Mouse (Mus musculus) liver, postnatal 0 days (tissue): ENCODE data around the gene Tmem120a. TPM values are rescaled to one million over a fixed set of nuclear protein-coding genes. Genes with fewer than 3 reads are reported as not detected.

Source experiments
- ATAC-seq: fragments of 200-750 bp; cut with Nextera tagmentation; 2 replicates; pipeline ENCODE4 v1.8.0; 2017; ENCODE audit warnings: mild to moderate bottlenecking, moderate library complexity
- DNase-seq: peaks from one replicate; pipeline ENCODE4 v3.0.0-alpha.2; 2016
- H3K27ac ChIP-seq: fragments of 300-500 bp; sonication (generic); 2 replicates; pipeline ENCODE4 v1.5.1; 2014; ENCODE audit warnings: antibody characterized with exemption, moderate library complexity, mild to moderate bottlenecking, low read depth
- H3K27me3 ChIP-seq: fragments of 300-500 bp; sonication (generic); 2 replicates; pipeline ENCODE4 v1.6.1; 2014; ENCODE audit warnings: low read length, control low read depth, mixed read lengths; ENCODE audit not compliant: insufficient read depth
- H3K36me3 ChIP-seq: fragments of 300-500 bp; sonication (generic); replicated peaks from 2 replicates; pipeline ENCODE4 v1.6.1; 2014; ENCODE audit warnings: mild to moderate bottlenecking, control low read depth, low read length, moderate library complexity, mixed read lengths; ENCODE audit not compliant: insufficient read depth
- H3K4me1 ChIP-seq: fragments of 300-500 bp; sonication (generic); 2 replicates; pipeline ENCODE4 v1.6.1; 2014; ENCODE audit warnings: antibody characterized with exemption, mild to moderate bottlenecking, control low read depth; ENCODE audit not compliant: insufficient read depth
- H3K4me2 ChIP-seq: fragments of 300-500 bp; sonication (generic); 2 replicates; pipeline ENCODE4 v1.6.1; 2014; ENCODE audit warnings: low read depth, mild to moderate bottlenecking, low read length, moderate library complexity, mixed read lengths
- H3K4me3 ChIP-seq: fragments of 300-500 bp; sonication (generic); 2 replicates; pipeline ENCODE4 v1.5.1; 2014; ENCODE audit warnings: low read depth, low read length
- H3K9ac ChIP-seq: fragments of 300-500 bp; sonication (generic); replicated peaks from 2 replicates; pipeline ENCODE4 v1.6.1; 2014; ENCODE audit warnings: mild to moderate bottlenecking, moderate library complexity
- H3K9me3 ChIP-seq: fragments of 300-500 bp; sonication (generic); 2 replicates; pipeline ENCODE4 v1.6.1; 2016; ENCODE audit warnings: mild to moderate bottlenecking, control low read depth, low read length, mixed read lengths
- CTCF ChIP-seq: sonication (generic); IDR thresholded peaks from 2 replicates; pipeline ENCODE4 v1.5.1; 2016; ENCODE audit warnings: antibody characterized with exemption, low read depth
- EP300 ChIP-seq: IDR thresholded peaks from 2 replicates; pipeline ENCODE4 v1.6.1; 2016; ENCODE audit warnings: antibody characterized with exemption, low read depth, mild to moderate bottlenecking
- WGBS: fragments of 180-500 bp; shearing (Covaris S2); extraction: QIAGEN DNeasy Blood & Tissue Kit; methylation state at CpG from one replicate; pipeline ENCODE4 v1.1.7; 2014; ENCODE audit not compliant: insufficient replicate concordance; 5-methylcytosine and 5-hydroxymethylcytosine counted together
- polyA plus RNA-seq: library from polyadenylated mRNA; unstranded; fragments of >200 nt; fragmentation: Nextera tagmentation; extraction: Ambion mirVana; gene quantifications from 2 replicates; pipeline ENCODE4 v1.2.1, GENCODE M21; 2015

Tmem120a gene
- polyA plus RNA-seq, 1 experiment from 2014 or later = 80.8 TPM

DNA sequence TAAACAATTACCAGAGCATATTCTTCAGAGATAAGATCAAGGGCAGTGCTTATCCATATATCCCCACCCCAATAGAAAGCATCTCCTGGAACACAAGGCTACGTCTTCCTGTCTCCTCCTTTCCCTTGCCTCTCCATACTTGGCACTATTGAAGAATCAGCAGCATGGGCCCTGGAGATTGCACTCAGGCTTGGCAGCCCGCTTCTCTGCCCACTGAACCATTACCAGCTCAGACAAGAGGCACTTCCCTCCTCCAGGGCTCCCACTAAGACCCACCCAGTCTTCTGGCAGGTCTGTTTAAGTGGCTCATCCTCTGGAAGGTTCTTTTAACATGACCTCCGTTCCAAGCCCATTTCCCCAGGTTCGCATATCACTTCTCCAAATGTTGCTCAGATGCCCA, 32.3 kb upstream of the Tmem120a start:
- Histone ChIP-seq H3K4me2 (no peak overlapping the region), H3K36me3 (no peaks in the 10 kb centered on the region), H3K4me1 (peaks cover 40% of the 10 kb centered on the region), H3K9me3 (no peaks in the 10 kb centered on the region), H3K9ac (no peak overlapping the region), H3K27ac (no peak overlapping the region), H3K4me3 (no peak overlapping the region), H3K27me3 (no peaks in the 10 kb centered on the region)
- ATAC-seq (no peak), DNase-seq (no peak)
- TF ChIP-seq CTCF = no peak
- no peak for TF ChIP-seq EP300
- WGBS = 85% methylated on average over 4 of the region's 4 CpGs

DNA sequence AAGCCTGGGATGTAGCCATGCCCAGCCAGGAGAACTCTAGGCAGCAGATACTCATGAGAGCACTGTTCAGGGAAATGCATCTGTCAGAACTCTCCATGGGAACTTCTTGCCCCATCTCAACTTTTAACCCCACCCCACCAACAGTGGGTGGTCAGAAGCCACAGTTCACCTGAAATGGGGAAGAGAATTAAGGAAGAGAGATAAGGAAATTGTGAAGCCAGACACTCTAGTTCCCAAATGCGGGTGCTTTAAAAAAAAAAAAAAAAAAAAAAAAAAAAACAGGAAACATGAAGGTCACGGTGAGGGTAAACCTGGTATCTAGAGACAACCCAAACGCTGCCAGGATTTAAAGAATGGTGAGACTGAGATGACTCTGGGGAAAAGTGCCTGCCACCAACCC, 28.3 kb upstream of the Tmem120a start:
- DNase-seq (no peak), ATAC-seq (no peak)
- peaks cover 18% of the 10 kb centered on the region for H3K4me1 ChIP-seq
- H3K27me3 ChIP-seq = no peaks in the 10 kb centered on the region
- 13% methylated on average over 3 of the region's 3 CpGs for WGBS
- TF ChIP-seq CTCF = no peak
- no peak for TF ChIP-seq EP300
- H3K9ac ChIP-seq = no peak overlapping the region
- no peak overlapping the region for H3K27ac ChIP-seq
- 0 out of 2 replicates have a peak overlapping the region, but pooled peaks have one; percentile 9 for H3K4me2 ChIP-seq
- H3K9me3 ChIP-seq = no peaks in the 10 kb centered on the region
- H3K4me3 ChIP-seq = no peak overlapping the region
- no peaks in the 10 kb centered on the region for H3K36me3 ChIP-seq

- no peak for DNase-seq
- Histone ChIP-seq H3K36me3 (no peaks in the 10 kb centered on the region), H3K9me3 (peaks cover 3% of the 10 kb centered on the region; the same call in 1 of the 2 replicates), H3K27ac (no peak overlapping the region), H3K4me1 (no peaks in the 10 kb centered on the region), H3K27me3 (no peaks in the 10 kb centered on the region), H3K4me3 (no peak overlapping the region), H3K9ac (no peak overlapping the region), H3K4me2 (no peak overlapping the region)
- 66% methylated on average over 3 of the region's 3 CpGs for WGBS
- no peak for ATAC-seq
- no peak for TF ChIP-seq EP300
- TF ChIP-seq CTCF = no peak
These were observed 20.7 kb upstream of the Tmem120a start for GRCm38 (mm10) chr5:135764971-135765370.

DNA sequence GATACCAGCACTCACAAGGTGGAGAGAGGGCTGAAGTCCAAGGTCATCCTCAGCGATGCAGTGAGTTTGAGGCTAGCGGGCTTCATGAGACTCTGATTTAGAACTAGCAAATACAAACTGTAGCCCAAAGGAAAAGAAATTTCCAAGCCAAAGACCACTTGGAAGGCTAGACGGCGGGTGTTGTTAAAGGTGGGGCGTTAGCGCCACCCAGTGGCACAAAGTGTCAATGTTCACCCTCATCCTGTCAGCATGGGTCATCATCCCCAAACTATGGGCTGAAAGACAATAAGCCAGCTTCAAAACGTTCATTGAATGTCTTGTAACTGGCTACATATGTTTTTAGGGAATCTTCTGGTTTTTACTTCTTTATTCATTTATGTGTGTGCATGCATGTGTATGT, 19.3 kb upstream of the Tmem120a start:
- Histone ChIP-seq H3K4me3 (no peak overlapping the region), H3K4me1 (no peaks in the 10 kb centered on the region), H3K36me3 (no peaks in the 10 kb centered on the region), H3K27me3 (no peaks in the 10 kb centered on the region), H3K9ac (no peak overlapping the region), H3K4me2 (no peak overlapping the region), H3K9me3 (peaks cover 3% of the 10 kb centered on the region; the same call in 1 of the 2 replicates), H3K27ac (no peak overlapping the region)
- TF ChIP-seq EP300 (no peak), CTCF (peak; percentile 91)
- DNase-seq = peak; percentile 81
- 3% methylated on average over 7 of the region's 7 CpGs for WGBS
- peak; percentile 46; the same call in 1 of the 2 replicates for ATAC-seq

GRCm38 (mm10) chr5:135761881-135762280, 17.6 kb upstream of the Tmem120a start:
- H3K27me3 ChIP-seq = no peaks in the 10 kb centered on the region
- peaks cover 3% of the 10 kb centered on the region; the same call in 1 of the 2 replicates for H3K9me3 ChIP-seq
- no peak overlapping the region for H3K4me3 ChIP-seq
- TF ChIP-seq CTCF (no peak), EP300 (no peak)
- no peaks in the 10 kb centered on the region for H3K4me1 ChIP-seq
- H3K4me2 ChIP-seq = no peak overlapping the region
- no peaks in the 10 kb centered on the region for H3K36me3 ChIP-seq
- DNase-seq = peak; percentile 53
- no peak overlapping the region for H3K27ac ChIP-seq
- WGBS = 58% methylated on average over 3 of the region's 3 CpGs
- ATAC-seq = peak; percentile 92
- no peak overlapping the region for H3K9ac ChIP-seq

GRCm38 (mm10) chr5:135751595-135751994, 7.3 kb upstream of the Tmem120a start:
- Histone ChIP-seq H3K9ac (no peak overlapping the region), H3K27me3 (no peaks in the 10 kb centered on the region), H3K36me3 (no peaks in the 10 kb centered on the region), H3K4me1 (no peaks in the 10 kb centered on the region), H3K27ac (no peak overlapping the region), H3K4me3 (no peak overlapping the region), H3K9me3 (0 out of 2 replicates have a peak, but pooled peaks cover 2% of the 10 kb centered on the region), H3K4me2 (no peak overlapping the region)
- 67% methylated on average over 2 of the region's 2 CpGs for WGBS
- DNase-seq = no peak
- no peak for ATAC-seq
- TF ChIP-seq EP300 (no peak), CTCF (no peak)

DNA sequence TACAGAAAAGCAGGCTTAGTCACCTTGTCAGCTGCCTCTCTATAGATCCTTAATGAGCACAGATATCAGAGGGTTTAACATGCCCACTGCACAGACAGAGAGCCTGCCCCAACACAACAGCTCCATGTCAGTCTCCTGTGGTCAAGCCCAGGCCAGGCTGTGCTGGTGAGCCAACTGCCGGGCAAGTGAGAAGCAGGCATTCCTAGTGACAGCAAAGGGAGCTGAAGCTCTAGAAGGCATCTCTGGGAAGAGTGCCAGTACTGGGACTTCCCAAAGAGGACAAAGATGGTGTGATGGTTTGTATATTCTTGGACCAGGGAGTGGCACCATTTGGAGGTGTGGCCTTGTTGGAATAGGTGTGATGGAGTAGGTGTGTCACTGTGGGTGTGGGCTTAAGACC, 6.8 kb upstream of the Tmem120a start:
- no peaks in the 10 kb centered on the region for H3K4me1 ChIP-seq
- DNase-seq (no peak), ATAC-seq (no peak)
- H3K4me3 ChIP-seq = no peak overlapping the region
- no peak overlapping the region for H3K4me2 ChIP-seq
- no peak overlapping the region for H3K9ac ChIP-seq
- H3K27ac ChIP-seq = no peak overlapping the region
- H3K9me3 ChIP-seq = 0 out of 2 replicates have a peak, but pooled peaks cover 2% of the 10 kb centered on the region
- 70% methylated on average over 1 of the region's 1 CpGs for WGBS
- H3K27me3 ChIP-seq = no peaks in the 10 kb centered on the region
- TF ChIP-seq CTCF (no peak), EP300 (no peak)
- H3K36me3 ChIP-seq = no peaks in the 10 kb centered on the region
